Comparison of ENCODE assay signal across 8 mouse cellular contexts in the genomic region with DNA sequence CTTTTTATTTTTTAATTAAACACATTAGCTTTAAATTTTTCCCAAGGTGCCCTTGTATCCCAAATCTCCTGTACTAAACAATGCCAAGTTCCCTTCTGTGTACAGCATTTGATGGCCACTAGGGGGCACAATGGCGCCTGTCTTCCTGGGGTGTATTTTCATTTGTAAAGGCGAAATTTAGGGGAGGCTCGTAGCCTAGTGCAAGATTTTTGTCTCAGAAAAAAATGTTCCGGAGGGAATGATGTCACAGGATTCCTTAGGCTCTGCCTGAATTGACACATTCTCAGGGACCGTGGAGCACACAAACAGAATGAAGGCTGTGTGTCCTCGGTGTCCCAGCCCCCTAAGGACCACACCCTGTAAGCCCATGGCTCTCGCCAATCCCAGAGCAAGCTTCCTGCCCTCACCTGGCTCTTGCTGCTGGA.
DNase-seq lines count a peak whose midpoint lies in the region; ATAC-seq lines count a peak whose summit lies in the region.

No protein-coding gene starts in this region.

- H3K27ac ChIP-seq in intestine, embryonic 16.5 days (ENCODE audit: low read length): no peak overlapping the region

- 0 out of 2 replicates have a peak, but pooled peaks have one; percentile 42 for ATAC-seq in intestine, embryonic 16.5 days
- ATAC-seq in megakaryocyte-erythroid progenitor cell, adult 5-6 weeks (replicated peaks; ENCODE audit: low FRiP score, low TSS enrichment, poor library complexity, severe bottlenecking): peak; percentile 69; the same call in 1 of the 2 replicates

- WGBS in intestine, embryonic 16.5 days: 25% methylated on average over 7 of the region's 7 CpGs

- H3K27me3 ChIP-seq in intestine, embryonic 16.5 days (replicated peaks; ENCODE audit: control insufficient read depth, insufficient read depth, low read length): no peaks in the 10 kb centered on the region

- H3K4me2 ChIP-seq in intestine, embryonic 16.5 days (ENCODE audit: low read depth, low read length): no peak overlapping the region

- no peaks in the 10 kb centered on the region for H3K36me3 ChIP-seq in intestine, embryonic 16.5 days (ENCODE audit: control insufficient read depth, insufficient read depth, low read length)

- H3K4me1 ChIP-seq in intestine, embryonic 16.5 days (ENCODE audit: control insufficient read depth, insufficient read depth, low read length): 0 out of 2 replicates have a peak, but pooled peaks cover 3% of the 10 kb centered on the region

- no peaks in the 10 kb centered on the region for H3K9me3 ChIP-seq in intestine, embryonic 16.5 days (ENCODE audit: control insufficient read depth, low read length)

- no peak overlapping the region for H3K4me3 ChIP-seq in intestine, embryonic 16.5 days (ENCODE audit: low read length)

- intact Hi-C loops in gastrocnemius, postnatal 36 days (cut with DNase I): loop anchor here (5.0 kb wide), 1 partner anchor 122 kb away; the partner anchor contains the start of gene Morn3
- intact Hi-C loops in left cerebral cortex, postnatal 14 days (cut with DNase I): loop anchor here (5.0 kb wide), 2 partner anchors 87 to 122 kb away; partner anchors contain the start of gene Morn3

- peak; percentile 88 for DNase-seq in 3T3-L1 (ENCODE audit: low read depth, low spot score)
- DNase-seq in adrenal gland, adult 18-20 months (ENCODE audit: low spot score in 2 of 2): peak; percentile 65 to 71
- peak; percentile 84 for DNase-seq in embryo, embryonic 10.5 days (ENCODE audit: low spot score)
- peak; percentile 43 to 60 for DNase-seq in gastrocnemius, postnatal 36 days
- DNase-seq in left cerebral cortex, postnatal 14 days (ENCODE audit: low spot score in 2 of 2): peak; percentile 80 to 83
- peak; percentile 56 to 78 for DNase-seq in spleen, postnatal 10 days (ENCODE audit: low spot score in 2 of 2)

- no peak overlapping the region for H3K9ac ChIP-seq in intestine, embryonic 16.5 days (ENCODE audit: low read depth, low read length)
